Mouse (Mus musculus) common myeloid progenitor, adult 5-6 weeks (primary cell): ENCODE measurements around the gene Arl4a. TPM values are rescaled to one million over a fixed set of nuclear protein-coding genes. Genes with fewer than 3 reads are reported as not detected.

Experiments
- ATAC-seq: replicated peaks from 2 replicates; pipeline ENCODE4 v1.8.0; 2016; ENCODE audit warnings: low read depth, mild to moderate bottlenecking, moderate TSS enrichment, inconsistent platforms; ENCODE audit not compliant: poor library complexity, severe bottlenecking
- total RNA-seq: library from RNA; stranded (forward); fragments of 200-1000, 187-1606 nt; gene quantifications from 2 replicates; pipeline ENCODE4 v1.2.3, GENCODE M21; 2017

Arl4a gene
- total RNA-seq, 1 experiment from 2014 or later, result 24.9 TPM

GRCm38 (mm10) chr12:39975829-39976340, 61.9 kb downstream of the Arl4a start:
- ATAC-seq, result no peak

- ATAC-seq, result no peak
Observed at GRCm38 (mm10) chr12:39974977-39975583, 62.7 kb downstream of the Arl4a start.

GRCm38 (mm10) chr12:39974273-39974672, 63.6 kb downstream of the Arl4a start:
- no peak for ATAC-seq

- no peak for ATAC-seq
Observed at GRCm38 (mm10) chr12:39969500-39969899, 68.3 kb downstream of the Arl4a start.

- no peak for ATAC-seq
Observed at GRCm38 (mm10) chr12:39968109-39968508, 69.7 kb downstream of the Arl4a start.

GRCm38 (mm10) chr12:39959166-39959565, 78.7 kb downstream of the Arl4a start:
- ATAC-seq, result no peak

GRCm38 (mm10) chr12:39957931-39958671, 79.7 kb downstream of the Arl4a start:
- ATAC-seq, result no peak

GRCm38 (mm10) chr12:39956396-39956795, 81.4 kb downstream of the Arl4a start:
- no peak for ATAC-seq

Other genes starting within 250 kb of the Arl4a start
- 14.5 and 15.6 TPM in 2 replicates for gene Scin, start 96.2 kb upstream of the Arl4a start, total RNA-seq
- gene Lsmem1, start 161.5 kb upstream of the Arl4a start, total RNA-seq, result not detected in 2 replicates
- gene Ifrd1, start 210.5 kb upstream of the Arl4a start, total RNA-seq, result 129 and 177 TPM in 2 replicates